Mouse (Mus musculus): ENCODE results near the gene Eml6. TPM values are rescaled to one million over a fixed set of nuclear protein-coding genes. Genes with fewer than 3 reads are reported as not detected.

The Eml6 gene
- total RNA-seq, 1 experiment: 0.80 TPM

GRCm38 (mm10) chr11:29786583-29787219 lies 239.1 kb downstream of the Eml6 start:
- TF ChIP-seq HCFC1 (IDR thresholded peaks at IDR 0.05; ENCODE audit: borderline replicate concordance, insufficient read depth, low read length): no peak
- no peak for TF ChIP-seq CHD2 (IDR thresholded peaks at IDR 0.05; ENCODE audit: low read depth, low read length)
- TF ChIP-seq MAFK (IDR thresholded peaks at IDR 0.05; ENCODE audit: insufficient read depth, low read depth, low read length): no peak
- no peak for TF ChIP-seq ZC3H11A (IDR thresholded peaks at IDR 0.05; ENCODE audit: borderline replicate concordance, low read depth, low read length)
- TF ChIP-seq ZNF384 (IDR thresholded peaks at IDR 0.05; ENCODE audit: low read depth, low read length): no peak
- in situ Hi-C loops (cut with MboI; ENCODE audit: low sequenced_read_pairs in 2 of 2, unreplicated experiment in 2 of 2): no loop called here
- Histone ChIP-seq H3K4me1 (ENCODE audit: control insufficient read depth in 2 of 2, insufficient read depth in 2 of 2, low read length in 2 of 2, poor library complexity in 1 of 2) (peaks cover 0 to 2% of the 10 kb centered on the region in 2 experiments; a peak in 1 of 4 replicates), H3K4me3 (ENCODE audit: insufficient read depth in 1 of 2, low read depth in 1 of 2, low read length in 2 of 2, poor library complexity in 1 of 2, severe bottlenecking in 1 of 2) (no peak overlapping the region), H3K9me3 (ENCODE audit: control insufficient read depth, insufficient read depth, low read depth, low read length) (no peaks in the 10 kb centered on the region), H3K9ac (ENCODE audit: insufficient read depth, low read depth, low read length, poor library complexity, severe bottlenecking) (no peak overlapping the region), H3K27ac (ENCODE audit: insufficient read depth, low read depth, low read length, poor library complexity, severe bottlenecking) (no peak overlapping the region), H3K36me3 (ENCODE audit: control insufficient read depth, insufficient read depth, low read length, poor library complexity, severe bottlenecking) (no peaks in the 10 kb centered on the region)
- no peak for DNase-seq (ENCODE audit: low read depth, low spot score)

DNA sequence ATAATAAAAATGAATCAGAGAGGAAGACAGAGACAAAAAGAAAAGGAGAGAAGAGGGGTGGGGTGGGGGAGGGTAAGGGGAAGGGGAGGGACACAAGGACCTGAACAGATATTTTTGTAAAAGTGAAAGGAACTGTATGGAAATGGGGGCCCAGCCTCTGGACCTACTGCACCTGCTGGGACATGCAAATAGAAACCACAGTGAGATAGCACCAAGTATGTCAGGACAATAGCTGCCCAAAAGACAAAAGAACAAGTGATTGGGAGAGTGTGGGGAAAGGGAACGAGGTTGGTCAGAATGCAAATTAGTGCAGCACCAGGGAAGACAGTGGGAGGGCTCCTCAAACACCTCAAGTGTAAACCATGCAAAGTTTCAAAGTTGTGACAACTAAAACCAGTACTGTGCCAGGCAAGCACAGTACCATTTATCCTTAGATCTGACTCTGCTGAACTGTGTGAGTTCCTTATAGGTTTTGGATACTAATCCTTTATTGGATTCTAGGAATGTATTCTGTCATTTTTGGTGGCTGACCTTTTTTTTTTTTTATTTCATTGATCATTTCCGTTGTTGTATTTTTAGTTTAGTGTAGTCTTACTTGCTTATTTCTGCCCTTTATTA lies 246.3 kb downstream of the Eml6 start:
- no peak overlapping the region for H3K4me3 ChIP-seq (ENCODE audit: insufficient read depth in 1 of 2, low read depth in 1 of 2, low read length in 2 of 2, poor library complexity in 1 of 2, severe bottlenecking in 1 of 2)
- in situ Hi-C loops (cut with MboI; ENCODE audit: low sequenced_read_pairs in 2 of 2, unreplicated experiment in 2 of 2): no loop called here
- H3K9me3 ChIP-seq (ENCODE audit: control insufficient read depth, insufficient read depth, low read depth, low read length): no peaks in the 10 kb centered on the region
- H3K27ac ChIP-seq (ENCODE audit: insufficient read depth, low read depth, low read length, poor library complexity, severe bottlenecking): no peak overlapping the region
- no peaks in the 10 kb centered on the region for H3K36me3 ChIP-seq (ENCODE audit: control insufficient read depth, insufficient read depth, low read length, poor library complexity, severe bottlenecking)
- peaks cover 2 to 4% of the 10 kb centered on the region in 2 experiments; a peak in 2 of 4 replicates for H3K4me1 ChIP-seq (ENCODE audit: control insufficient read depth in 2 of 2, insufficient read depth in 2 of 2, low read length in 2 of 2, poor library complexity in 1 of 2)
- peak; percentile 16 for DNase-seq (ENCODE audit: low read depth, low spot score)
- no peak overlapping the region for H3K9ac ChIP-seq (ENCODE audit: insufficient read depth, low read depth, low read length, poor library complexity, severe bottlenecking)
- no peak for TF ChIP-seq CHD2 (IDR thresholded peaks at IDR 0.05; ENCODE audit: low read depth, low read length)

GRCm38 (mm10) chr11:29778936-29779335 lies 246.9 kb downstream of the Eml6 start:
- Histone ChIP-seq H3K4me1 (ENCODE audit: control insufficient read depth in 2 of 2, insufficient read depth in 2 of 2, low read length in 2 of 2, poor library complexity in 1 of 2) (peaks cover 2 to 4% of the 10 kb centered on the region in 2 experiments; a peak in 2 of 4 replicates), H3K27ac (ENCODE audit: insufficient read depth, low read depth, low read length, poor library complexity, severe bottlenecking) (no peak overlapping the region), H3K9me3 (ENCODE audit: control insufficient read depth, insufficient read depth, low read depth, low read length) (no peaks in the 10 kb centered on the region), H3K9ac (ENCODE audit: insufficient read depth, low read depth, low read length, poor library complexity, severe bottlenecking) (no peak overlapping the region), H3K36me3 (ENCODE audit: control insufficient read depth, insufficient read depth, low read length, poor library complexity, severe bottlenecking) (no peaks in the 10 kb centered on the region), H3K4me3 (ENCODE audit: insufficient read depth in 1 of 2, low read depth in 1 of 2, low read length in 2 of 2, poor library complexity in 1 of 2, severe bottlenecking in 1 of 2) (no peak overlapping the region)
- no peak for DNase-seq (ENCODE audit: low read depth, low spot score)
- in situ Hi-C loops (cut with MboI; ENCODE audit: low sequenced_read_pairs in 2 of 2, unreplicated experiment in 2 of 2): no loop called here
- TF ChIP-seq HCFC1 (IDR thresholded peaks at IDR 0.05; ENCODE audit: borderline replicate concordance, insufficient read depth, low read length) (no peak), MAFK (IDR thresholded peaks at IDR 0.05; ENCODE audit: insufficient read depth, low read depth, low read length) (no peak), CHD2 (IDR thresholded peaks at IDR 0.05; ENCODE audit: low read depth, low read length) (no peak), ZC3H11A (IDR thresholded peaks at IDR 0.05; ENCODE audit: borderline replicate concordance, low read depth, low read length) (no peak), ZNF384 (IDR thresholded peaks at IDR 0.05; ENCODE audit: low read depth, low read length) (no peak)

DNA sequence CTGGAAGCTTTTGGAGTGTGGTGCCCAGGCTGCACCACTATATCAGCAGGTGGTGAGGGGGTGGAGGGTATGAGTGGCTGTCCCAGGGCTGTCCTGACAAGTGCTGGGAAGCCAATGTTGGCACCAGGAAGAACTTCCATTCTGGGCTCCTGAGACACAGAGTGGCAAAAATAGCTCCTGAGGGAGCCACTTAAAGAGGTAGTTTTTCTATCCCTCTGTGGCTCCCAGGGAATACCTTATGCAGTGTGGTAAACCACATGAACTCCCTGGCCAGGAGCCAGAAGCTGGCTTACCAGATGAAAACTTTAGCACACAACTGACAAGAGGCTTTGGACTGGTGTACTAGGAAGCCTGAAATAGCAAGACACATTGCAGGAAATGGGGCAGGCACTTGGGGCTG lies 247.9 kb downstream of the Eml6 start:
- in situ Hi-C loops (cut with MboI; ENCODE audit: low sequenced_read_pairs in 2 of 2, unreplicated experiment in 2 of 2): no loop called here
- no peaks in the 10 kb centered on the region for H3K9me3 ChIP-seq (ENCODE audit: control insufficient read depth, insufficient read depth, low read depth, low read length)
- peaks cover 2 to 4% of the 10 kb centered on the region in 2 experiments; a peak in 2 of 4 replicates for H3K4me1 ChIP-seq (ENCODE audit: control insufficient read depth in 2 of 2, insufficient read depth in 2 of 2, low read length in 2 of 2, poor library complexity in 1 of 2)
- TF ChIP-seq HCFC1 (IDR thresholded peaks at IDR 0.05; ENCODE audit: borderline replicate concordance, insufficient read depth, low read length): no peak
- no peak for TF ChIP-seq CHD2 (IDR thresholded peaks at IDR 0.05; ENCODE audit: low read depth, low read length)
- TF ChIP-seq ZNF384 (IDR thresholded peaks at IDR 0.05; ENCODE audit: low read depth, low read length): no peak
- TF ChIP-seq MAFK (IDR thresholded peaks at IDR 0.05; ENCODE audit: insufficient read depth, low read depth, low read length): no peak
- TF ChIP-seq ZC3H11A (IDR thresholded peaks at IDR 0.05; ENCODE audit: borderline replicate concordance, low read depth, low read length): no peak
- no peak for DNase-seq (ENCODE audit: low read depth, low spot score)
- no peak overlapping the region for H3K4me3 ChIP-seq (ENCODE audit: insufficient read depth in 1 of 2, low read depth in 1 of 2, low read length in 2 of 2, poor library complexity in 1 of 2, severe bottlenecking in 1 of 2)
- no peak overlapping the region for H3K27ac ChIP-seq (ENCODE audit: insufficient read depth, low read depth, low read length, poor library complexity, severe bottlenecking)
- no peaks in the 10 kb centered on the region for H3K36me3 ChIP-seq (ENCODE audit: control insufficient read depth, insufficient read depth, low read length, poor library complexity, severe bottlenecking)
- H3K9ac ChIP-seq (ENCODE audit: insufficient read depth, low read depth, low read length, poor library complexity, severe bottlenecking): no peak overlapping the region
